Mouse (Mus musculus) erythroblast, embryonic 14.5 days (primary cell): ENCODE data around the gene Bmp2k.

Experiments used
- GATA1 ChIP-seq: IDR thresholded peaks from 2 replicates; pipeline ENCODE4 v1.6.1; 2012; ENCODE audit warnings: low read length, inconsistent platforms, mixed read lengths
- TAL1 ChIP-seq: IDR thresholded peaks from 3 replicates; pipeline ENCODE4 v1.6.1; 2012; ENCODE audit warnings: low read length, inconsistent platforms, mixed read lengths

- no peak for TF ChIP-seq GATA1
- no peak for TF ChIP-seq TAL1
Measured at GRCm38 (mm10) chr5:97088231-97088630, 90.7 kb downstream of the Bmp2k start.
